8 mouse cellular contexts compared by ENCODE assay signal in the genomic region with DNA sequence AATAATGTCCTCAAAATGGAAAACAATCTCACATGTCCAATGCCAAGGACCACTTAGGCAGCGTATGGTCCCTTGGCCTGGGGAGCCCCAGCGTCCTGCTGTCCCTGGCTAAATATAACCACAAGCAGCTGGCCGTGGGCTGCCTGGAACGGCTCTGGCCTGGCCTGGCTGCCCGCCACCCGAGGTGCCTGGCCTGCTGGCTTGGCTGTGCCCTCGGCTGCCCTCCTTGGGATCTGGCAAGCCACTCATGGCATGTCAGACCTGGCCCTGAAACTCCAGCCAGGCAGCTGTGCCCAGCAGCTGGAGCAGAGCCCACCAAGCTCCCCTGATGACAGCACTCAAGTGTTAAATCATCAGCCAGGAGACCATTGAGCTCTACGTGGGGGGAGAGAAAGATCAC.
DNase-seq lines count a peak whose midpoint lies in the region; ATAC-seq and TF ChIP-seq lines count a peak whose summit lies in the region.

No protein-coding gene starts in this region.

- no peak overlapping the region for H3K4me3 ChIP-seq in heart, embryonic 11.5 days (ENCODE audit: low read depth, low read length)
- no peak overlapping the region for H3K4me3 ChIP-seq in thymus, adult 2 months (ENCODE audit: control insufficient read depth, insufficient read depth, low read length)

- TF ChIP-seq POLR2A in thymus, adult 2 months (IDR thresholded peaks at IDR 0.05; ENCODE audit: control insufficient read depth, extremely low read depth, insufficient read depth, low read length, poor library complexity) = no peak

- H3K9ac ChIP-seq in heart, embryonic 11.5 days (ENCODE audit: low read depth, low read length) = no peak overlapping the region

- peak; percentile 36 for DNase-seq in right cerebral cortex, adult 18-20 months
- no peak for DNase-seq in right cerebral cortex, postnatal 36 days (ENCODE audit: low spot score in 2 of 2)
- peak; percentile 92 for DNase-seq in cerebellum, adult 8-10 months
- peak; percentile 18 to 29 for DNase-seq in kidney, postnatal 4 days
- DNase-seq in skeletal muscle tissue, adult 2 months (ENCODE audit: low read depth, low spot score) = peak; percentile 90
- DNase-seq in thymus, adult 2 months = no peak

- no peak for ATAC-seq in heart, embryonic 11.5 days (replicated peaks; ENCODE audit: insufficient number of reproducible peaks, low FRiP score, low TSS enrichment)
- no peak for ATAC-seq in megakaryocyte progenitor cell, adult 5-6 weeks (replicated peaks; ENCODE audit: poor library complexity)

- peaks cover 4% of the 10 kb centered on the region; the same call in 1 of the 2 replicates for H3K4me1 ChIP-seq in heart, embryonic 11.5 days (ENCODE audit: control insufficient read depth, insufficient read depth, low read length)
- H3K4me1 ChIP-seq in thymus, adult 2 months (replicated peaks; ENCODE audit: control insufficient read depth, insufficient read depth, low read length) = no peaks in the 10 kb centered on the region

- 27% methylated on average over 8 of the region's 8 CpGs for WGBS in heart, embryonic 11.5 days (ENCODE audit: insufficient replicate concordance)
- 63% methylated on average over 8 of the region's 8 CpGs for WGBS in thymus, adult 2 months

- no peaks in the 10 kb centered on the region for H3K36me3 ChIP-seq in heart, embryonic 11.5 days (ENCODE audit: control insufficient read depth, insufficient read depth, low read length)
- H3K36me3 ChIP-seq in thymus, adult 2 months (ENCODE audit: control insufficient read depth, insufficient read depth, low read length) = no peaks in the 10 kb centered on the region

- H3K27ac ChIP-seq in heart, embryonic 11.5 days (ENCODE audit: low read depth, low read length) = no peak overlapping the region
- H3K27ac ChIP-seq in thymus, adult 2 months (ENCODE audit: control insufficient read depth, insufficient read depth, low read length) = no peak overlapping the region

- H3K9me3 ChIP-seq in heart, embryonic 11.5 days (replicated peaks; ENCODE audit: control insufficient read depth, low read length) = no peaks in the 10 kb centered on the region

- no peak for TF ChIP-seq CTCF in thymus, adult 2 months (IDR thresholded peaks at IDR 0.05; ENCODE audit: borderline replicate concordance, control insufficient read depth, extremely low read depth, insufficient read depth, low read length, poor library complexity)

- H3K27me3 ChIP-seq in heart, embryonic 11.5 days (ENCODE audit: control insufficient read depth, insufficient read depth, low read length) = peaks cover 8% of the 10 kb centered on the region; the same call in 1 of the 2 replicates
- H3K27me3 ChIP-seq in thymus, adult 2 months (ENCODE audit: control insufficient read depth, insufficient read depth, low read length) = no peaks in the 10 kb centered on the region

- H3K4me2 ChIP-seq in heart, embryonic 11.5 days = 0 out of 2 replicates have a peak overlapping the region, but pooled peaks have one; percentile 4

Comparison
In these comparisons a context has a peak if more than half of its experiments do, and no peak if none do; other contexts are left out.
1. DNase-seq: peak in right cerebral cortex, adult 18-20 months (single experiment), cerebellum, adult 8-10 months (single experiment), kidney, postnatal 4 days (2 of 2) and skeletal muscle tissue, adult 2 months (single experiment); none in right cerebral cortex, postnatal 36 days (0 of 2) and thymus, adult 2 months (single experiment).